Mouse (Mus musculus): ENCODE measurements at regions not wholly inside any gene's neighbourhood (a gene's known extent, or its start where the extent isn't known, plus 50 kb on each side); places are given as distances from the start of the nearest gene placed in this dataset.
"Not testable (repeated sequence)": the region's sequence is repeated elsewhere in the genome, so short reads cannot be mapped to it uniquely, and the experiment has no call there.

GRCm38 (mm10) chr6:6388835-6389440 lies 172.0 kb upstream of the Slc25a13 start:
- in situ Hi-C loops (cut with MseI, MboI): no loop called here

- in situ Hi-C loops (cut with MseI, MboI): no loop called here
Observed at GRCm38 (mm10) chr6:6387571-6387970, 170.6 kb upstream of the Slc25a13 start.

- in situ Hi-C loops (cut with MseI, MboI): no loop called here
Observed at GRCm38 (mm10) chr6:6384971-6385370, 168.0 kb upstream of the Slc25a13 start.

GRCm38 (mm10) chr6:6384441-6384840 lies 167.5 kb upstream of the Slc25a13 start:
- in situ Hi-C loops (cut with MseI, MboI): no loop called here

- in situ Hi-C loops (cut with MseI, MboI): no loop called here
Observed at GRCm38 (mm10) chr6:6372421-6372820, 155.4 kb upstream of the Slc25a13 start.

- in situ Hi-C loops (cut with MseI, MboI): no loop called here
Observed at GRCm38 (mm10) chr6:6371444-6372093, 154.6 kb upstream of the Slc25a13 start.

GRCm38 (mm10) chr6:6364037-6364436 lies 147.1 kb upstream of the Slc25a13 start:
- in situ Hi-C loops (cut with MseI, MboI): no loop called here

GRCm38 (mm10) chr6:6362678-6363354 lies 145.8 kb upstream of the Slc25a13 start:
- in situ Hi-C loops (cut with MseI, MboI): no loop called here

GRCm38 (mm10) chr6:6361181-6361580 lies 144.2 kb upstream of the Slc25a13 start:
- in situ Hi-C loops (cut with MseI, MboI): not testable (repeated sequence)

- in situ Hi-C loops (cut with MseI, MboI): no loop called here
Observed at GRCm38 (mm10) chr6:6357477-6357876, 140.5 kb upstream of the Slc25a13 start.

- in situ Hi-C loops (cut with MseI, MboI): no loop called here
Observed at GRCm38 (mm10) chr6:6356967-6357366, 140.0 kb upstream of the Slc25a13 start.

GRCm38 (mm10) chr6:6335251-6335650 lies 118.3 kb upstream of the Slc25a13 start:
- in situ Hi-C loops (cut with MseI, MboI): no loop called here

- in situ Hi-C loops (cut with MseI, MboI): no loop called here
Observed at GRCm38 (mm10) chr6:6330271-6330670, 113.3 kb upstream of the Slc25a13 start.

GRCm38 (mm10) chr6:6325516-6325915 lies 108.5 kb upstream of the Slc25a13 start:
- in situ Hi-C loops (cut with MseI, MboI): no loop called here

- in situ Hi-C loops (cut with MseI, MboI): no loop called here
Observed at GRCm38 (mm10) chr6:6316725-6317124, 99.8 kb upstream of the Slc25a13 start.

- in situ Hi-C loops (cut with MseI, MboI): no loop called here
Observed at GRCm38 (mm10) chr6:6313171-6313570, 96.2 kb upstream of the Slc25a13 start.

GRCm38 (mm10) chr6:6310213-6310612 lies 93.2 kb upstream of the Slc25a13 start:
- in situ Hi-C loops (cut with MseI, MboI): no loop called here

GRCm38 (mm10) chr6:6307618-6308017 lies 90.6 kb upstream of the Slc25a13 start:
- in situ Hi-C loops (cut with MseI, MboI): no loop called here

GRCm38 (mm10) chr6:6303767-6304166 lies 86.8 kb upstream of the Slc25a13 start:
- in situ Hi-C loops (cut with MseI, MboI): no loop called here

- in situ Hi-C loops (cut with MseI, MboI): no loop called here
Observed at GRCm38 (mm10) chr6:6301001-6301510, 84.1 kb upstream of the Slc25a13 start.

GRCm38 (mm10) chr6:6298867-6299852 lies 82.2 kb upstream of the Slc25a13 start:
- in situ Hi-C loops (cut with MseI, MboI): loop anchor here in 1 of 2 experiments (25.0 kb wide), 1 partner anchor 588 kb away; the partner anchor contains the start of gene Dlx5
